Mouse (Mus musculus) thymus, postnatal 36 days (tissue): ENCODE results near the gene Dmc1.

Source experiments
- DNase-seq, 2 experiments: peaks; one replicate each; pipeline ENCODE4 v3.0.0; 2022; ENCODE audit warnings: mixed read lengths in 2 of 2

Dmc1 gene

GRCm38 (mm10) chr15:79559649-79560048 is 45.3 kb downstream of the Dmc1 start:
- no peak for DNase-seq

- DNase-seq, result no peak
Observed at GRCm38 (mm10) chr15:79552566-79552965, 52.3 kb downstream of the Dmc1 start.

- DNase-seq, result no peak
Observed at GRCm38 (mm10) chr15:79548226-79548625, 56.7 kb downstream of the Dmc1 start.

GRCm38 (mm10) chr15:79547289-79547820 is 57.6 kb downstream of the Dmc1 start:
- DNase-seq, result no peak

- peak; percentile 95 to 98 for DNase-seq
Observed at GRCm38 (mm10) chr15:79546410-79547288, 58.3 kb downstream of the Dmc1 start, which contains the start of gene Ddx17. TSS of gene Ddx17 (minus strand) at chr15:79546741.

- DNase-seq, result no peak
Observed at GRCm38 (mm10) chr15:79545921-79546399, 58.9 kb downstream of the Dmc1 start.

- DNase-seq, result no peak
Observed at GRCm38 (mm10) chr15:79545496-79545895, 59.4 kb downstream of the Dmc1 start.

GRCm38 (mm10) chr15:79543968-79544367 is 60.9 kb downstream of the Dmc1 start:
- DNase-seq, result no peak

GRCm38 (mm10) chr15:79533796-79534195 is 71.1 kb downstream of the Dmc1 start:
- no peak for DNase-seq

GRCm38 (mm10) chr15:79529935-79530334 is 75.0 kb downstream of the Dmc1 start:
- DNase-seq, result no peak

- DNase-seq, result no peak
Observed at GRCm38 (mm10) chr15:79527991-79528639, 76.8 kb downstream of the Dmc1 start.

GRCm38 (mm10) chr15:79527192-79527591 is 77.7 kb downstream of the Dmc1 start:
- DNase-seq, result no peak

- no peak for DNase-seq
Observed at GRCm38 (mm10) chr15:79525979-79526768, 78.7 kb downstream of the Dmc1 start.

- no peak for DNase-seq
Observed at GRCm38 (mm10) chr15:79525564-79525963, 79.3 kb downstream of the Dmc1 start.

- DNase-seq, result no peak
Observed at GRCm38 (mm10) chr15:79519400-79520220, 85.3 kb downstream of the Dmc1 start.

GRCm38 (mm10) chr15:79518571-79518970 is 86.3 kb downstream of the Dmc1 start:
- DNase-seq, result no peak

- no peak for DNase-seq
Observed at GRCm38 (mm10) chr15:79517710-79518109, 87.2 kb downstream of the Dmc1 start.

GRCm38 (mm10) chr15:79516171-79517096 is 88.5 kb downstream of the Dmc1 start, which contains the start of gene Kdelr3:
TSS of gene Kdelr3 (plus strand) at chr15:79516411.
- peak in 1 of 2 experiments; percentile 36 for DNase-seq

- DNase-seq, result peak in 1 of 2 experiments; percentile 35
Observed at GRCm38 (mm10) chr15:79513940-79514339, 91.0 kb downstream of the Dmc1 start.

- peak; percentile 39 to 50 for DNase-seq
Observed at GRCm38 (mm10) chr15:79511553-79512320, 93.2 kb downstream of the Dmc1 start.
